Mouse (Mus musculus) layer of hippocampus, postnatal 36 days (tissue): ENCODE results near the gene 2310022B05Rik. TPM values are rescaled to one million over a fixed set of nuclear protein-coding genes. Genes with fewer than 3 reads are reported as not detected.
A peak's percentile ranks its signal among the peaks of the same experiment; 100 is the strongest.

Source experiments
- DNase-seq, 2 experiments: peaks; one replicate each; pipeline ENCODE4 v3.0.0; 2022
- total RNA-seq, 2 experiments: library from RNA; stranded (reverse); gene quantifications; 2 replicates each; pipeline ENCODE4 v1.2.3; 2021

The 2310022B05Rik gene
- total RNA-seq, 2 experiments from 2014 or later = 71.9 to 76.2 TPM

- peak in 1 of 2 experiments; percentile 49 for DNase-seq
Measured at GRCm38 (mm10) chr8:124658415-124658814, 4.8 kb downstream of the 2310022B05Rik start.

- DNase-seq = no peak
Measured at GRCm38 (mm10) chr8:124657961-124658360, 5.2 kb downstream of the 2310022B05Rik start.

- DNase-seq = no peak
Measured at GRCm38 (mm10) chr8:124653568-124654475, 9.3 kb downstream of the 2310022B05Rik start.

- no peak for DNase-seq
Measured at GRCm38 (mm10) chr8:124652546-124652945, 10.6 kb downstream of the 2310022B05Rik start.

- DNase-seq = no peak
Measured at GRCm38 (mm10) chr8:124651776-124652175, 11.4 kb downstream of the 2310022B05Rik start.

GRCm38 (mm10) chr8:124648311-124648710 is 14.9 kb downstream of the 2310022B05Rik start:
- no peak for DNase-seq

GRCm38 (mm10) chr8:124643540-124644339 is 19.4 kb downstream of the 2310022B05Rik start:
- peak in 1 of 2 experiments; percentile 54 for DNase-seq

GRCm38 (mm10) chr8:124641599-124641998 is 21.6 kb downstream of the 2310022B05Rik start:
- DNase-seq = no peak

DNA sequence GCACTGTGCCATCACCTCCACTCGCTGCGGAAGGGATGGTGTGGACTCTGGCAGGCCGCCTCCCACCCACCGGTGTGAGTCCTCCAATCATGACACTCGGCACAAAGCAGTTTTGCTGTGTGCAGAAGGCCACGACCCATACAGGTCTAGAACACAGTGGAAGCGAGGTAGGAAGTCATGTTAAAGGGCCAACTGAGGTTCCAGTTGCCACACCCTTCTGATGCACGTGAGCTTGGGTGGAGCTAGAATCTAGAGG is 28.0 kb downstream of the 2310022B05Rik start:
- DNase-seq = no peak

DNA sequence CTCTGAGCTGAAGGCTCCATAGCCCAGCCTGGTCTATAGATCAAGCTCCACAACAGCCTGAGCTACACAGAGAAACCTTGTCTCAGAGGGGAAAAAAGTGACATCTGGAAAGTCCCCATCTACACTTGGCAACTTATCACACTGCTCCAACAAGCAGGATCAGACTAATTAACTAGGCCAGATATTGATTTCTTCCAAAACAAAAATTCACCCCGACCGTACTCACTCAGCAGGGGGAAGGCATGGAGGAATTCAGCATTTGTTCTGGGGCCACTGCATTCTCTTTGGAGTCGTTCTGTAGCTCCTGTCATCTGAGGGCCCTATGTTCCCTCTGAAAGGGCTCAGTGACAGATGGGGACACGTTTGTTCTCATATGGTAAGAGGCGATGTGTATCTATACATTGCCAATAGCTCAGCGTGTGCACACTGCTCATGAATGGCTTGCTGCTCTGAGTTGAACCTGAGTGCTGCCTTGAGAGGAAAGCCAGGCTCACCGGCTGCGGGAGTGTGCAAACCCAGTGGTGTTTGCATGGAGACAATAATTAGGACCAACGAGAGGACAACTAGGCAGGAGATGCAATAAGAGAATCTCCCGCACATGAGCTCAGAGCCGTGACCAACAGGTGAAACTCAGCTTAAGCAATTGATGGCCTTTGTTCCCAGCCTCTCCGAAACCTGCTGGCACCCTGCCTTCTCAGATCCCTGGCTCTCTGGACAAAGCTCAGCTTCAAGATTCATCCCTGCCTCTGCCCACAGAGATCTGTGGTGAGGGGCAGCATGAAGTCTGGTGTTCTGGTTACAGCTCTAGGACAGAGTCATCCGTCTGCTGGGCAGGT is 28.5 kb downstream of the 2310022B05Rik start:
- no peak for DNase-seq

DNA sequence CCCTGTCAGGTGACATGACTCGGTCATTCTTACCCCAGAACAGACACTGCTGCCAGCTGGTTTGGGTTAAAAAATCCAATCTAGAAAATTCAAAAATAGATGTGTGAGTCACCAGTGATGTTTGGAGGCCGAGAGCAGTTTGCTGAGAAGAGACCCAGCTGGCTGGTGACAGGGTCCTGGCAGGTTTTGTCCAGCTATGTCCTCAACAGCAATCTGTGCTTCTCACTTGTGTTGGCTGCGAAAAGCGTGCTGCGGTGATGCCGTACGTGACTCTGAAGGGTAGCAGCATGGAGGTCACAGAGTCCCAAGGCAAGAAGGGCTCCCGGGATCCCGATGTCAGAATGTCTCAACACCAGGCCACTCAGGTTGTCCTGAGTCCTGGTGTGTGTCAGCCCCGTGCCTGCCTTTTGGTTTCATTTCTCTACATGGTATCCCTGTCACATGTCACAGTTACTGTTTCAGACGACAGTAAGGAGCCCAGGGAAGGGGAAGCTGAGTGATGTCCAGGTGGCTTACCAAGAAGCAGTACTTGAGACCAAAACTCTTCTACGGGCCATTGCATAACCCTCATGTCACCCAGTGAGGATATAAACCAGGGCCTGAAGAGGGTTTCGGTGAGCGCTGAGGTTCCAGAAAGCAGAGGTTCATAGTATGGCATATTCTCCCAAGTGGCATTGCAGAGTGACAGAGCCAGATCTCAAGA is 30.0 kb downstream of the 2310022B05Rik start:
- DNase-seq = no peak

- no peak for DNase-seq
Measured at GRCm38 (mm10) chr8:124631966-124632365, 31.2 kb downstream of the 2310022B05Rik start.

- no peak for DNase-seq
Measured at GRCm38 (mm10) chr8:124630891-124631290, 32.3 kb downstream of the 2310022B05Rik start.

DNA sequence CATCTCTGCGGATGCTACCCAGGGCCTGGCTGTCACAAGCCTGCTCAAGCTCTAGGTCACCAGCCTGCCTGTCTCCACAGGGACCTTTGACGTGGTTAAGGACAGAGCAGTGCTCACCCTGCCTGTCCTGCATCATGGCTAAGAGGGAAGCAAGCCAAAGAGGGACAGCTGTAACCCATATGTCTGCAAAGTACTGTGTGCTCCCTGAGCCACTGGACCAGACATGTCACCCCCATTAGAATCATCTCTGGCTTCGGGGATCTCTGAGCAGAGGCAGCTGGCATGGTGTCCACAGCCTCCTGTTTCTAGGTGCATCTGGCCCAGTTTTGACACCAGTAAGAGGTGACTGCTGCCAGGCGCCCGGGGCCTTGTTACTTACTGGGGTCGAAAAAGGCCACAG is 32.7 kb downstream of the 2310022B05Rik start:
- no peak for DNase-seq

GRCm38 (mm10) chr8:124626251-124626650 is 36.9 kb downstream of the 2310022B05Rik start:
- DNase-seq = no peak

DNA sequence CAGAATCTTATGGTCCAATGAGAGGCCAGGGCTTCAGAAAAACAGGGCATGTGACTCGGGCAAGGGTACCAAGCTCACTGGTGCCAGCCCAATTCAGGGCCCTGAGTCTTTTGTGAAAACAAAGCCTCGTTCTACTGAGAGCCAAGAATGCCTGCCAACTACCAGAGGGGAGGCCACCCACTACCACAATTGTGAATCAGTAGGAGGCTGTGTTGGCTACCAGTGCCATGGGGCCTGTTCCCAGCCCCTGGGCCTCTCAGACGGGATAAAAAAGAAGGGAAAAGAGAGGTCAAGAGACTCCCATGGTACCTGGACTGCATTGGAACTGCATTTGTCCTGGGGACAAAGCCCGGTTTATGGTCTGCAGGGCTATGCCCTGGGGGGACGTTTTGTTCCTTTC is 41.9 kb downstream of the 2310022B05Rik start:
- peak; percentile 71 to 82 for DNase-seq

DNA sequence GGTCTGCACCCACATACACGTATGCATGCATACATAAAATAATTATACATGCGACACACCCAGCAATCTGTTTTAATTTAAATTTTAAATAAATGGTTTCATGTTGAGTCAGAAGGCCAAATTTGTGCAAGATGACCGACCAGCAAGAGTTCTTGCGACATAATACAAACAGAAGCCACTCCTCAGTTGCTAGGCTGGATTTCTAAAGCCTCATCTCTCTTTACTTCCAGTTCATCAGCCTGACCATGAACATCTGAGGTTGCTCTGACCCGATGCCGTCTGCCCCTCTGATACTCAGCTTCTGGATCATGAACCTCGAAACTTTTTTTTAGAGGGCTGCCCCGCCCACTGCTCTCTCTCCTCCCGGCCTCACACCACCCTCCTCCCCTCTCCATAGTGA is 44.9 kb downstream of the 2310022B05Rik start:
- DNase-seq = no peak

DNA sequence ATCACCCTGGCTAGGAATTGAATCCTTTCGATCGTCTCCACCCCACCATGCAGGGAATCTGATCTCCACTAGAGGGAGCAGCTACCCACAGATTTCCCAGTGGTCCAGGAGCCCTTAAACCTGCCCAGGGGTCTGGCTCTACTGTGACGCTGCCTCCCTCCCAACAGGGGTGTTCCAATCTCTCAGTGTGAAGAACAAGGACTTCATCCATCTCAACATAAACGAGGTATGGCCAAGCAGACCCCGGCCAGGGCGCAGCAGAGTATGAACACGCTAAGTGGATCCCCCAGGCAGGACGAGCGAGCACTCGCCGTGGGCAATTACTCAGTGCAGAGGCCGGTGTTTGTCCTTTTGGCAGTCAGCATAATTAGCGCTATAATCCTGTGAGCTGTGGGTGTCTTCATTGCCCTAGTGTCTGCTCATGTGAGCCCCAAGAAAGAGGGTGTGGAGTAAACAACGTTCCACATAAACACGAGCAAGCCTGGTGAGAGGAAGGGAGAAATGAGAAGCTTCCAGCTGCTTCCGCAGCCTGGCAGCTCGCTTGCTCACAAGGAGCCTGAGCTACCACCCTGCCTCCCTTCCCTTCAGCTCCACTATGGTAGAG is 45.8 kb downstream of the 2310022B05Rik start:
- peak; percentile 80 to 90 for DNase-seq

DNA sequence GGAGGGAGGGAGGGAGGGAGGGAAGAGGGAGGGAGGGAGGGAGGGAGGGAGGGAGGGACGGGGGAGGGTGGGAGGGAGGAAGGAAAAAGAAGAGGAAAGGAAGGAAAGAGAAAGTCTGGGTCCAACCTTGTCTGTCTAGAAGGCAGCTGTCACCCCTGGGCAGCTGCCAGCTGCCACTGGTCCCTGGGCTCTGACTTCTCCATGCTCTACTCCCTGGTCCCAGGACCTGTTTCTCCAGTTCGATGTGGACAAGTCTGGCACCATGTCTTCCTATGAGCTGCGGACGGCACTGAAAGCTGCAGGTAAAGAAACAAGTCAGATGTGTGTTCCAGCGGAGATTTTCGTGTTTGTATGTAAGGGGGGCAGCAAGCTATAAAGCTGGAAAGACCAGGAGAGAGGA is 48.8 kb downstream of the 2310022B05Rik start:
- DNase-seq = no peak

DNA sequence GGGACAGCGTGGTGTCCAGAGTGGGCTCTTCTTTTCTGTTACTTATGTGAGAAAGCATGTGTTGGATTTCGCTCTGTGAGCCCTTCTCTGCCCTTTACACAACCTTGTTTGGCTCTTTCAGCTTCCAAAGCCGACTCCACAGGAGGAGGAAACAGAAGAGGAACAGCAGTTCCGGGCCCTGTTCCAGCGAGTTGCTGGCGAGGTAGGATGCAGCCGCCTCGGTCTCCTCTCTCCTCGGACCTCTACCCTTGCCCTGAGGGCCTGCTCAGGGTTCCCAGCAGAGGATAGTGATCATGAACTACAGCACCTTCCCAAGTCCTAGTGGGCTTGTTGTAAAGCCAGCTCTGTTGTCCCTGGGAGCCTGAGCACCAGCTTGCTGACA is 54.2 kb downstream of the 2310022B05Rik start:
- DNase-seq = no peak

GRCm38 (mm10) chr8:124608239-124608971 is 54.8 kb downstream of the 2310022B05Rik start:
- no peak for DNase-seq
